Mouse (Mus musculus) midbrain, embryonic 16.5 days (tissue): ENCODE measurements around the gene Itgal. TPM values are rescaled to one million over a fixed set of nuclear protein-coding genes. Genes with fewer than 3 reads are reported as not detected.
A peak's percentile ranks its signal among the peaks of the same experiment; 100 is the strongest.

ENCODE experiments used
- ATAC-seq: fragments of 200-750 bp; cut with Nextera tagmentation; 2 replicates; pipeline ENCODE4 v1.8.0; 2017; ENCODE audit warnings: moderate TSS enrichment
- H3K27ac ChIP-seq: fragments of 300-500 bp; sonication (generic); 2 replicates; pipeline ENCODE4 v1.5.1; 2014; ENCODE audit warnings: mild to moderate bottlenecking, low read length, mixed read lengths
- H3K27me3 ChIP-seq: fragments of 300-500 bp; sonication (generic); 2 replicates; pipeline ENCODE4 v1.6.1; 2014; ENCODE audit warnings: low read depth, low read length, mixed read lengths; ENCODE audit not compliant: control insufficient read depth, insufficient read depth
- H3K36me3 ChIP-seq: fragments of 300-500 bp; sonication (generic); 2 replicates; pipeline ENCODE4 v1.6.1; 2014; ENCODE audit warnings: mild to moderate bottlenecking, low read length, moderate library complexity, mixed read lengths; ENCODE audit not compliant: control insufficient read depth, insufficient read depth
- H3K4me1 ChIP-seq: fragments of 300-500 bp; sonication (generic); 2 replicates; pipeline ENCODE4 v1.6.1; 2014; ENCODE audit warnings: mild to moderate bottlenecking, low read length, mixed read lengths; ENCODE audit not compliant: control insufficient read depth, insufficient read depth
- H3K4me2 ChIP-seq: fragments of 300-500 bp; sonication (generic); 2 replicates; pipeline ENCODE4 v1.6.1; 2014; ENCODE audit warnings: mild to moderate bottlenecking, low read length, mixed read lengths
- H3K4me3 ChIP-seq: fragments of 300-500 bp; sonication (generic); 2 replicates; pipeline ENCODE4 v1.5.1; 2014; ENCODE audit warnings: low read depth, mild to moderate bottlenecking, low read length, moderate library complexity, mixed read lengths
- H3K9ac ChIP-seq: fragments of 300-500 bp; sonication (generic); 2 replicates; pipeline ENCODE4 v1.6.1; 2014; ENCODE audit warnings: low read depth, low read length, mixed read lengths
- H3K9me3 ChIP-seq: fragments of 300-500 bp; sonication (generic); replicated peaks from 2 replicates; pipeline ENCODE4 v1.6.1; 2014; ENCODE audit warnings: mild to moderate bottlenecking, low read length, mixed read lengths; ENCODE audit not compliant: control insufficient read depth, poor library complexity, severe bottlenecking
- WGBS: fragments of 180-500 bp; shearing (Covaris S2); extraction: QIAGEN DNeasy Blood & Tissue Kit; methylation state at CpG from one replicate; pipeline ENCODE4 v1.1.7; 2014; 5-methylcytosine and 5-hydroxymethylcytosine counted together
- polyA plus RNA-seq: library from polyadenylated mRNA; unstranded; fragments of >200 nt; fragmentation: Nextera tagmentation; extraction: Ambion mirVana; gene quantifications from 2 replicates; pipeline ENCODE4 v1.2.1, GENCODE M21; 2015

The Itgal gene
- polyA plus RNA-seq, 1 experiment from 2014 or later: 0.25 TPM

- ATAC-seq: no peak
- Histone ChIP-seq H3K36me3 (no peaks in the 10 kb centered on the region), H3K27ac (no peak overlapping the region), H3K27me3 (no peaks in the 10 kb centered on the region), H3K4me1 (peaks cover 19% of the 10 kb centered on the region), H3K4me3 (peak overlapping the region; percentile 59), H3K9me3 (no peaks in the 10 kb centered on the region), H3K9ac (0 out of 2 replicates have a peak overlapping the region, but pooled peaks have one; percentile 20), H3K4me2 (peak overlapping the region; percentile 73)
- WGBS: 75% methylated on average over 8 of the region's 8 CpGs
Observed at GRCm38 (mm10) chr7:127259186-127259905, 36.7 kb upstream of the Itgal start.

- Histone ChIP-seq H3K9ac (peak within 1 kb of the TSS; percentile 65), H3K27ac (peak within 1 kb of the TSS; percentile 38; the same call in 1 of the 2 replicates), H3K4me1 (peaks cover 11% of the 10 kb centered on the region), H3K9me3 (no peaks in the 10 kb centered on the region), H3K4me2 (peak within 1 kb of the TSS; percentile 73), H3K27me3 (no peaks in the 10 kb centered on the region), H3K4me3 (peak within 1 kb of the TSS; percentile 59), H3K36me3 (no peaks in the 10 kb centered on the region)
- WGBS: under 1% methylated on average over 50 of the region's 50 CpGs
- peak; percentile 98 for ATAC-seq
Observed at GRCm38 (mm10) chr7:127260309-127261111, 35.5 kb upstream of the Itgal start, which contains the start of gene Dctpp1. Gene Dctpp1, minus strand, starts transcription at chr7:127260709.

DNA sequence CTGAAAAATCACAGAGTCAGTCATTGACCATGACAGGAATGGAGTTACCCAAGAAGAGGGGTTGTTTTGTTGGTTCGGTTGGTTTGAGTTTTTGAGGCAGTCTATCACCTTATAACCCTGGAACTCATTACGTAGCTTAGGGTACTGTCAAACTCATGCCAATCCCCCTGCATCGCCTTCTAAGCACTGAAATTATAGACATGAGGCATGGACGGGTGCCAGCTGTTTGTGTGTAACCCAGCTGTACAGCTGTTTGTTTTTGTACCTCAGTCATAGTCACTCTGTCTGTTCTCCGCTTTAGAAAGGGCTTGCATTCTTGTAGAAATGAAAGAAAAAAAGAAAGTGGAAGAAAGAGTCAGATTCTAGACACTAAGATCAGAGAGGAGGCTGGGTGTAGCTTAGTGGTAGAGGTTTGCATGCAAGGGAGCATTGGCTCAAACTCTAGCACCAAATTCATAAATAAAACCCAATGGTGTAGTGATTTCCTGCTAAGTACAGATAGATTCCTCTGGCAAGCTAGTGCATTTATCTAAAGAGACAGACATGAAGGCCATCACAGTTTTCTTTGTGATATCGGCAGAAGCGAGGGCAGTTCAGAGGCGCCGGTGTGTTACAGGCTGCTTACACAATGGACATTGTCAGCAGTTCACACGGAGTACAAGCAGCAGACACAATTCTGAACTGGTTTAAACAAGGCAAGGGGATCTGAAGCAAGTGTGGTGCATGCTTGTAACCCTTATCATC, 33.7 kb upstream of the Itgal start:
- 86% methylated on average over 10 of the region's 10 CpGs for WGBS
- Histone ChIP-seq H3K4me3 (no peak overlapping the region), H3K27ac (no peak overlapping the region), H3K9ac (no peak overlapping the region), H3K36me3 (no peaks in the 10 kb centered on the region), H3K4me2 (no peak overlapping the region), H3K9me3 (no peaks in the 10 kb centered on the region), H3K4me1 (peaks cover 11% of the 10 kb centered on the region), H3K27me3 (no peaks in the 10 kb centered on the region)
- ATAC-seq: no peak

GRCm38 (mm10) chr7:127263526-127263925, 32.5 kb upstream of the Itgal start:
- Histone ChIP-seq H3K27me3 (no peaks in the 10 kb centered on the region), H3K4me3 (no peak overlapping the region), H3K9ac (no peak overlapping the region), H3K4me2 (no peak overlapping the region), H3K36me3 (0 out of 2 replicates have a peak, but pooled peaks cover 5% of the 10 kb centered on the region), H3K27ac (no peak overlapping the region), H3K4me1 (peaks cover 11% of the 10 kb centered on the region), H3K9me3 (peaks cover 4% of the 10 kb centered on the region; the same call in 1 of the 2 replicates)
- ATAC-seq: no peak
- 96% methylated on average over 3 of the region's 3 CpGs for WGBS

DNA sequence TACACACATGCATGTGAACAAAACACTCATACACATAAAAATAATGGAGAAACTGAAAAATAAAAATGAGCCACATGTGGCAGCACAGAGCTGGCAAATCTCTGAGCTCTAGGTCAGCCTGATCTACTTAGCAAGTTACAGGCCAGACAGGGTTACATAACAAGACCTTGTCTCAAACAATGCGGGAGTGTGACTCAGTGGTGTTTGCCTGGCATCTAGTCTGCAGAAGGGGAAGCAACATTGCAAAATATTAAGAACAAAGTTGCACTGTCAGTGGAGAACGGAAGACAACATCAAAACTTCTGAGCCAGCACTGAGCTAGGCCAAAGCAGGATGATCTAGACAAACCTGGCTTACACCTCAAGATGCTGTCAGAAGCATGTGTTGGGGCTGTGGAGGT, 25.8 kb upstream of the Itgal start:
- 86% methylated on average over 2 of the region's 2 CpGs for WGBS
- no peak overlapping the region for H3K9ac ChIP-seq
- ATAC-seq: no peak

GRCm38 (mm10) chr7:127270666-127271065, 25.4 kb upstream of the Itgal start:
- H3K4me1 ChIP-seq: peaks cover 18% of the 10 kb centered on the region
- no peak overlapping the region for H3K4me2 ChIP-seq
- H3K36me3 ChIP-seq: peaks cover 10% of the 10 kb centered on the region
- H3K27ac ChIP-seq: no peak overlapping the region
- H3K9me3 ChIP-seq: peaks cover 5% of the 10 kb centered on the region; the same call in 1 of the 2 replicates
- H3K27me3 ChIP-seq: no peaks in the 10 kb centered on the region
- no peak for ATAC-seq
- no peak overlapping the region for H3K9ac ChIP-seq
- H3K4me3 ChIP-seq: no peak overlapping the region
- 95% methylated on average over 5 of the region's 5 CpGs for WGBS

More for the DNA sequence above, 25.8 kb upstream of the Itgal start:
- Histone ChIP-seq H3K4me2 (no peak overlapping the region), H3K4me3 (no peak overlapping the region), H3K9me3 (peaks cover 5% of the 10 kb centered on the region; the same call in 1 of the 2 replicates), H3K27me3 (no peaks in the 10 kb centered on the region), H3K4me1 (peaks cover 18% of the 10 kb centered on the region), H3K27ac (no peak overlapping the region), H3K36me3 (peaks cover 10% of the 10 kb centered on the region)

- H3K4me2 ChIP-seq: no peak overlapping the region
- H3K9ac ChIP-seq: no peak overlapping the region
- WGBS: 96% methylated on average over 4 of the region's 4 CpGs
- peaks cover 5% of the 10 kb centered on the region; the same call in 1 of the 2 replicates for H3K9me3 ChIP-seq
- H3K4me1 ChIP-seq: peaks cover 18% of the 10 kb centered on the region
- no peak overlapping the region for H3K27ac ChIP-seq
- H3K27me3 ChIP-seq: no peaks in the 10 kb centered on the region
- H3K36me3 ChIP-seq: peaks cover 10% of the 10 kb centered on the region
- ATAC-seq: no peak
- no peak overlapping the region for H3K4me3 ChIP-seq
Observed at GRCm38 (mm10) chr7:127271093-127271492, 25.0 kb upstream of the Itgal start.

DNA sequence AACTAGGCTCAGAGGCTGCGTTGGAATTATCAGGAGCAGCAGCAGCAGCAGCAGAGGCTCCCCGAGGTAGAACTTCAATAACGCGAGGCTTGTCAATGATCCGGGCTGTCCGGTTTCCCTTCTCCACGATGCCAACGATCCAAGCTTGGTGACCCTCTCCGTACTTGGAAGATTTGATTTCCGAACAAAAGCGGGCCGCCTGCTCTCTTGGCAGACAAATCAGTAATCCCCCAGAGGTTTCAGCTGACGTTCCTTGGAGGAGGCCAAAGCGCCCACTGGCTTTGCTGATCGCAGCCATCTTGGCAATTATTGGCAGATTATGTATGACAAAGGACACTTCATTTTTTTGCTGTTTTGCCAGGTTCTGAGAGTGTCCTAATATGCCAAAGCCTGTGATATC, 23.5 kb upstream of the Itgal start:
- Histone ChIP-seq H3K27me3 (no peaks in the 10 kb centered on the region), H3K4me2 (peak overlapping the region; percentile 95), H3K36me3 (peaks cover 10% of the 10 kb centered on the region), H3K4me3 (no peak overlapping the region; the same call in 1 of the 2 replicates), H3K27ac (no peak overlapping the region), H3K9ac (no peak overlapping the region), H3K9me3 (peaks cover 5% of the 10 kb centered on the region; the same call in 1 of the 2 replicates), H3K4me1 (peaks cover 18% of the 10 kb centered on the region)
- ATAC-seq: no peak
- 90% methylated on average over 15 of the region's 15 CpGs for WGBS
